Comparison of ENCODE assay signal across 16 mouse cellular contexts in genomic region chr9:98430528-98430927, GRCm38 (mm10). TPM values are rescaled to one million over a fixed set of nuclear protein-coding genes. Genes with fewer than 3 reads are reported as not detected.
DNase-seq lines count a peak whose midpoint lies in the region; ATAC-seq lines count a peak whose summit lies in the region.
"Had no signal": no experiment of that assay in that cellular context is flagged by ENCODE, and none has a peak within 500 bp of the region (broad histone marks: within the 10 kb centered on the region; RNA-seq: fewer than 3 reads in every experiment).

No protein-coding gene starts in this region.

- DNase-seq in lung, postnatal 25 days (ENCODE audit: low spot score): no peak
- peak; percentile 83 for DNase-seq in embryonic facial prominence, embryonic 14.5 days (ENCODE audit: low spot score)
- DNase-seq in thymus, postnatal 36 days: no peak
- DNase-seq: cerebellum, adult 2 months; layer of hippocampus, adult 9-11 months; right cerebral cortex, postnatal 25 days; thymus, adult 18-20 months had no signal

- H3K27ac ChIP-seq in heart, embryonic 16.5 days (ENCODE audit: low read length): peak overlapping the region; percentile 48; the same call in 1 of the 2 replicates
- H3K27ac ChIP-seq in heart, embryonic 11.5 days (ENCODE audit: low read depth, low read length): no peak overlapping the region
- H3K27ac ChIP-seq in lung, embryonic 15.5 days: peak overlapping the region; percentile 88
- H3K27ac ChIP-seq in embryonic facial prominence, embryonic 14.5 days (replicated peaks; ENCODE audit: low read depth, low read length): peak overlapping the region; percentile 13; the same call in 1 of the 2 replicates
- H3K27ac ChIP-seq in stomach, embryonic 14.5 days (ENCODE audit: low read length): peak overlapping the region; percentile 75; the same call in 1 of the 2 replicates
- H3K27ac ChIP-seq: hindbrain, postnatal 0 days; midbrain, embryonic 15.5 days had no signal

- H3K4me3 ChIP-seq in heart, embryonic 16.5 days (ENCODE audit: low read length): no peak overlapping the region
- no peak overlapping the region for H3K4me3 ChIP-seq in heart, embryonic 11.5 days (ENCODE audit: low read depth, low read length)
- H3K4me3 ChIP-seq in lung, embryonic 15.5 days: no peak overlapping the region
- H3K4me3 ChIP-seq in embryonic facial prominence, embryonic 14.5 days (ENCODE audit: low read depth, low read length): no peak overlapping the region
- H3K4me3 ChIP-seq in stomach, embryonic 14.5 days (ENCODE audit: low read depth, low read length): no peak overlapping the region
- H3K4me3 ChIP-seq: midbrain, embryonic 15.5 days had no signal

- no peak for ATAC-seq in heart, embryonic 16.5 days (replicated peaks; ENCODE audit: extremely low read depth, insufficient read depth, low FRiP score)
- no peak for ATAC-seq in heart, embryonic 11.5 days (replicated peaks; ENCODE audit: insufficient number of reproducible peaks, low FRiP score, low TSS enrichment)
- no peak for ATAC-seq in lung, embryonic 15.5 days (ENCODE audit: borderline replicate concordance, extremely low read depth, low FRiP score, low TSS enrichment)
- peak; percentile 39; the same call in 1 of the 2 replicates for ATAC-seq in embryonic facial prominence, embryonic 14.5 days (ENCODE audit: low read depth)
- ATAC-seq in stomach, embryonic 14.5 days (ENCODE audit: insufficient number of reproducible peaks, insufficient read depth, low FRiP score, low read depth): no peak
- ATAC-seq: CD4-positive, CD25-positive, alpha-beta regulatory T cell, adult 4 months; forebrain, embryonic 14.5 days; midbrain, embryonic 15.5 days had no signal

- H3K4me2 ChIP-seq in heart, embryonic 16.5 days (ENCODE audit: low read depth, low read length): no peak overlapping the region
- no peak overlapping the region for H3K4me2 ChIP-seq in heart, embryonic 11.5 days
- H3K4me2 ChIP-seq in lung, embryonic 15.5 days: no peak overlapping the region
- no peak overlapping the region for H3K4me2 ChIP-seq in embryonic facial prominence, embryonic 14.5 days (ENCODE audit: low read depth, low read length)
- no peak overlapping the region for H3K4me2 ChIP-seq in stomach, embryonic 14.5 days (replicated peaks; ENCODE audit: low read depth, low read length)
- H3K4me2 ChIP-seq: midbrain, embryonic 15.5 days had no signal

- H3K4me1 ChIP-seq in heart, embryonic 16.5 days (ENCODE audit: control insufficient read depth, insufficient read depth, low read length): peaks cover 11% of the 10 kb centered on the region
- H3K4me1 ChIP-seq in heart, embryonic 11.5 days (ENCODE audit: control insufficient read depth, insufficient read depth, low read length): peaks cover 28% of the 10 kb centered on the region
- peaks cover 56% of the 10 kb centered on the region for H3K4me1 ChIP-seq in lung, embryonic 15.5 days
- peaks cover 42% of the 10 kb centered on the region for H3K4me1 ChIP-seq in embryonic facial prominence, embryonic 14.5 days (ENCODE audit: control insufficient read depth, insufficient read depth, low read length)
- peaks cover 55% of the 10 kb centered on the region for H3K4me1 ChIP-seq in stomach, embryonic 14.5 days (ENCODE audit: control insufficient read depth, insufficient read depth, low read length)
- H3K4me1 ChIP-seq: midbrain, embryonic 15.5 days had no signal

- no peaks in the 10 kb centered on the region for H3K9me3 ChIP-seq in heart, embryonic 16.5 days (replicated peaks; ENCODE audit: control insufficient read depth, low read length)
- H3K9me3 ChIP-seq in heart, embryonic 11.5 days (replicated peaks; ENCODE audit: control insufficient read depth, low read length): no peaks in the 10 kb centered on the region
- H3K9me3 ChIP-seq in lung, embryonic 15.5 days: no peaks in the 10 kb centered on the region
- H3K9me3 ChIP-seq in embryonic facial prominence, embryonic 14.5 days (ENCODE audit: control insufficient read depth, low read length): no peaks in the 10 kb centered on the region
- no peaks in the 10 kb centered on the region for H3K9me3 ChIP-seq in stomach, embryonic 14.5 days (ENCODE audit: control insufficient read depth, low read depth, low read length)
- H3K9me3 ChIP-seq: midbrain, embryonic 15.5 days had no signal

- no peaks in the 10 kb centered on the region; the same call in 1 of the 2 replicates for H3K27me3 ChIP-seq in heart, embryonic 16.5 days (ENCODE audit: control insufficient read depth, insufficient read depth, low read length)
- no peaks in the 10 kb centered on the region for H3K27me3 ChIP-seq in heart, embryonic 11.5 days (ENCODE audit: control insufficient read depth, insufficient read depth, low read length)
- H3K27me3 ChIP-seq in lung, embryonic 15.5 days: no peaks in the 10 kb centered on the region
- no peaks in the 10 kb centered on the region for H3K27me3 ChIP-seq in embryonic facial prominence, embryonic 14.5 days (replicated peaks; ENCODE audit: control insufficient read depth, insufficient read depth, low read length)
- no peaks in the 10 kb centered on the region for H3K27me3 ChIP-seq in stomach, embryonic 14.5 days (ENCODE audit: control insufficient read depth, insufficient read depth, low read length)

- H3K36me3 ChIP-seq in heart, embryonic 16.5 days (ENCODE audit: control insufficient read depth, insufficient read depth): no peaks in the 10 kb centered on the region
- H3K36me3 ChIP-seq in heart, embryonic 11.5 days (ENCODE audit: control insufficient read depth, insufficient read depth, low read length): no peaks in the 10 kb centered on the region
- H3K36me3 ChIP-seq in lung, embryonic 15.5 days: 0 out of 2 replicates have a peak, but pooled peaks cover 6% of the 10 kb centered on the region
- H3K36me3 ChIP-seq in embryonic facial prominence, embryonic 14.5 days (ENCODE audit: control insufficient read depth, insufficient read depth, low read length): no peaks in the 10 kb centered on the region
- H3K36me3 ChIP-seq in stomach, embryonic 14.5 days (ENCODE audit: control insufficient read depth, insufficient read depth, low read length): no peaks in the 10 kb centered on the region; the same call in 1 of the 2 replicates
- H3K36me3 ChIP-seq: midbrain, embryonic 15.5 days had no signal

- H3K9ac ChIP-seq in heart, embryonic 16.5 days (ENCODE audit: low read length): no peak overlapping the region
- H3K9ac ChIP-seq in heart, embryonic 11.5 days (ENCODE audit: low read depth, low read length): no peak overlapping the region
- H3K9ac ChIP-seq in lung, embryonic 15.5 days: no peak overlapping the region
- no peak overlapping the region for H3K9ac ChIP-seq in embryonic facial prominence, embryonic 14.5 days (ENCODE audit: low read depth, low read length)
- no peak overlapping the region for H3K9ac ChIP-seq in stomach, embryonic 14.5 days (replicated peaks; ENCODE audit: low read depth, low read length)
- H3K9ac ChIP-seq: midbrain, embryonic 15.5 days had no signal

- 46% methylated on average over 3 of the region's 3 CpGs for WGBS in heart, embryonic 16.5 days
- WGBS in heart, embryonic 11.5 days (ENCODE audit: insufficient replicate concordance): 56% methylated on average over 3 of the region's 3 CpGs
- WGBS in lung, embryonic 15.5 days: 11% methylated on average over 3 of the region's 3 CpGs
- 31% methylated on average over 3 of the region's 3 CpGs for WGBS in embryonic facial prominence, embryonic 14.5 days
- WGBS in stomach, embryonic 14.5 days: 22% methylated on average over 3 of the region's 3 CpGs

RNA-seq across cellular contexts. Expression of gene Rbp1, which starts 7.8 kb away (rescaled TPM):
- 40.9 and 41.2 TPM in 2 replicates for polyA plus RNA-seq in heart, embryonic 16.5 days (2015; fragmentation: Nextera tagmentation; extraction: Ambion mirVana)
- 56.4 and 56.8 TPM in 2 replicates for polyA plus RNA-seq in heart, embryonic 11.5 days (2014; fragmentation: Nextera tagmentation; extraction: Ambion mirVana)
- 103 and 109 TPM in 2 replicates for polyA plus RNA-seq in lung, embryonic 15.5 days (2015; fragmentation: Nextera tagmentation; extraction: Ambion mirVana)
- polyA plus RNA-seq in embryonic facial prominence, embryonic 14.5 days (2014; fragmentation: Nextera tagmentation; extraction: Ambion mirVana): 60.5 and 64.8 TPM in 2 replicates
- polyA plus RNA-seq in stomach, embryonic 14.5 days (2014; fragmentation: Nextera tagmentation; extraction: Ambion mirVana): 93.0 and 101 TPM in 2 replicates

RNA-seq across cellular contexts. Expression of gene Rbp2, which starts 55.4 kb away (rescaled TPM):
- 0.47 and 1.3 TPM in 2 replicates for polyA plus RNA-seq in heart, embryonic 16.5 days (2015; fragmentation: Nextera tagmentation; extraction: Ambion mirVana)
- polyA plus RNA-seq in heart, embryonic 11.5 days (2014; fragmentation: Nextera tagmentation; extraction: Ambion mirVana): 0.27 and 1.1 TPM in 2 replicates
- polyA plus RNA-seq in lung, embryonic 15.5 days (2015; fragmentation: Nextera tagmentation; extraction: Ambion mirVana): 0.61 and 1.0 TPM in 2 replicates
- 2.4 and 3.7 TPM in 2 replicates for polyA plus RNA-seq in embryonic facial prominence, embryonic 14.5 days (2014; fragmentation: Nextera tagmentation; extraction: Ambion mirVana)
- polyA plus RNA-seq in stomach, embryonic 14.5 days (2014; fragmentation: Nextera tagmentation; extraction: Ambion mirVana): 4.1 and 4.4 TPM in 2 replicates
- polyA plus RNA-seq: CD4-positive, CD25-positive, alpha-beta regulatory T cell, adult 4 months; cerebellum, adult 2 months; liver, adult 2 months had no signal
